Mouse (Mus musculus) cerebral cortex, adult 2 months (tissue): Measurements from ENCODE around the gene Ube3c.

Experiments used
- WGBS: fragments of 180-500 bp; shearing (Covaris S2); methylation state at CpG from one replicate; pipeline ENCODE4 v1.1.7; 2018; 5-methylcytosine and 5-hydroxymethylcytosine counted together

Gene Ube3c

DNA sequence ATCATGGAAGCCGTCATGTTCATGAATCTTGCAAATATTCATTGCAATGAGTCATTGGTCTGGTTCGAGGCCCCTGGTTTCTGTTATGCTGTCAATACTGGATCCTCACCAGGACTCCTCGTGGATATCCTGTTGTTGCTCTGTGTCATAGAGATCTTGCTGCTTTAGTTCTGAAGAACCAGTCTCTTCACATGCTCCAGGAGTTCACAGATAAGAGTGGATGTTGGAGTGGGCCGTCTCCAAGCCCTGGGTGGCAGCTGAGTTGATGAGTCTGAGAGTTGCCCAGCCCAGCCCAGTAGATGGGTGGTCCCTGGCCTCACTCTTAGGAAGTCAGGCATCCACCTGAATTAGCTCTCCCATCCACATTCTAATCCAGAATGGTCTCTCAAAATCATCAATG is 116.0 kb downstream of the Ube3c start:
- 79% methylated on average over 4 of the region's 4 CpGs for WGBS

DNA sequence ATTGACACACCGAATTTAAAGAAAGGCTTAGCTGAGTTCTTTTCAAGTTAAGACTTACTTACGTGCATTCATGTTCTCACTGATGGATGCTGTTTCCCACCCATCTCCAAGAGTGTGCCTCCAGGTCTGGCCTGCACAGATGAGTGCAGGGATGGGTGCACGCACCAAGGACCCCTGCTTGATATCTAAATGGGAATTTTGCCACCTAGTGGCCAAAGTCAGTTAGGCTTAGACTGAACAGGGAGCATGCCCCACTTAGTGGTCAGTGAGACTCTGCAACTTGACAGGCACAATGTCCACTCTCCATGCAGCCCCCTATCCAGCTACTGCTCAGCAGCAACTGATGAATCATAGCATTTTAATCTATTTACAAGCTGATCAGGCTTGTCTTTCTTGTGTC is 118.6 kb downstream of the Ube3c start:
- WGBS, result 66% methylated on average over 3 of the region's 3 CpGs

DNA sequence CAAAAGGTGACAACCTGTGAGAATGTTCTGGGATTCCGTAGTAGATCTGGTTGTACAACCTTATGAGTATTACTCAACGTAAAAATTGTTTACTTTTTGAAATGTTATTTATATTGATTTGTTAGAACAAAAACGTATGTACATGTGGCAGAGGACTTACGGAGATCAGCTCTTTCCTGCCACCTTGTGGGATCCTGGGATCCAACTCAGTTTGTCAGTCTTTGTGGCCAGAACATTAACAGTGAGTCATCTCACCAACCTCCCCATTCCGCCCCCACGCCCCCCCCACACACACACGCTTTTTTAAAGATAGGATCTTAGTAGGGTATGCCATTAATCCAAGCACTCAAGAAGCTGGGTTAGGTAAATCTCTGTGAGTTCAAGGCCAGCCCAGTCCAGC is 119.3 kb downstream of the Ube3c start:
- 49% methylated on average over 7 of the region's 7 CpGs for WGBS

- WGBS, result 89% methylated on average over 4 of the region's 4 CpGs
Measured at GRCm38 (mm10) chr5:29698493-29698892, 129.5 kb downstream of the Ube3c start.

DNA sequence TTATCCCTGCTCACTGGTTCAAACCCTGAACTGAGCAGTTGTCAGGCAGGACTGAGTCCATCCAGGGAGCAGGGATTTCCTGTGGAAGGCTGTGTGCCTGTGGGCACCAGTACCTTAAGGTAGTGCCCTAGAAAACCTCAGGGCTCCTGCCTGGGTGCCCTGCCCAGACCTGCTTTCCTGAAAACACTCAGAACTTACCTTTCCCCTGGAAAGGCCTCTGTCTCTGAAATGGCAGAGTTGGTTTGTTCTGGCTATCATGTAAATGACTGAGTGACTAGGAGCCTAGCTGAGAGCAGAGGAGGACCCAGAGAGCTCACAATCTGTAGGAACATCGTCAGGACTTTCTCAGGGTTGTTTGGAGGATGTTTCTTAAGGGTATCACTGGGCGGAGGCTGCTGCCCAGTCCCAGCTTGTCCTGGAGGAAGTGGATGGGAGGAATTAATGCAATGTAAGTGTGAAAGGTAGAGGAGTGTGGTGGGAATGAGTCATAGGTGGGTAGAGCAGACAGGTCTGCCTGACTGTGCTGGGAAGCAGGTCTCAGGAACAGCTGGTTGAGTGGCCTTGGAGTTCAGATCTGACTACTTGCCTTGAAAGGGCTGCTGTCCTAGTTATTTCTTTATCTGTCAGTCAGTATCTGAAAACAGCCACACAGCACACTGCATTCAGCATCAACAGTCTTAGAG is 130.6 kb downstream of the Ube3c start:
- WGBS, result 77% methylated on average over 2 of the region's 2 CpGs

DNA sequence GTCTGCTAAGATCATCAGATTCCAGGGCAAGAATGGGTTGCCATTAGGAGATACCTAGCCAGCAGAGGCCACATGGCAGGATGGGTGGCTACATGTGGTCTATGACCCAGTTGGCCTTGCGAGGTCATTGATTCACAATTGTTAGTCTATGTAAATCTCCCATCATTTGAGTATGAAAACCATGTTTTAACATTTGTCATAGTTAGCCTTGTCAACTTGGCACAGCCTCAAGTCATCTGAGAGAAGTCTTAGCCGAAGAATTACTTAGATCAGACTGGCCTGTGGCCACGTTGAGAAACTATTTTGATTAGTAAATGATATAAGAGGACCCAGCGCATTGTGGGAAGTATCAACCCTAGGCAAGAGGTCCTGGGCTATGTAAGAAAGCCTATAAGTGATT is 138.2 kb downstream of the Ube3c start:
- WGBS, result 92% methylated on average over 4 of the region's 4 CpGs

- 42% methylated on average over 5 of the region's 5 CpGs for WGBS
Measured at GRCm38 (mm10) chr5:29708258-29708657, 139.2 kb downstream of the Ube3c start.

GRCm38 (mm10) chr5:29712906-29713305 is 143.9 kb downstream of the Ube3c start:
- WGBS, result 63% methylated on average over 1 of the region's 1 CpGs

DNA sequence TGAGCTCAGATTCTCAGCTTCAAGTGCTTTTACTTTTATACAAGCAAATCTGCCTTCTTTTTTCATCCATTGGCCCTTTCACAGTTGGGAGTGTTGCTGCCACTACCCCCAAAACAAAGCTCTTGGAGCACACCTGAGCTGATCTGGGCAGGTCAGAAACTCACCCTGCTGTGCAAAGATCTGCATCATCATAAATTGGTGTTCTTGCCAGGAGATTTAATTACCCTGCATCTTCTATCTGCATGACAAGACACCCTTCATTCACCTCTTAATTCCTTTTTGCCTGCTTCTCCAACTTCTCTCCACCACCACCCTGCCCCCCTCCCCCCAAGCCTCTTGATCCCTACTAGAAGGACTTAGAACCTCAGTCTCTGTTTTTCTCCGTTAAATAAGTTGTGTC is 152.1 kb downstream of the Ube3c start:
- WGBS, result 24% methylated on average over 1 of the region's 1 CpGs

DNA sequence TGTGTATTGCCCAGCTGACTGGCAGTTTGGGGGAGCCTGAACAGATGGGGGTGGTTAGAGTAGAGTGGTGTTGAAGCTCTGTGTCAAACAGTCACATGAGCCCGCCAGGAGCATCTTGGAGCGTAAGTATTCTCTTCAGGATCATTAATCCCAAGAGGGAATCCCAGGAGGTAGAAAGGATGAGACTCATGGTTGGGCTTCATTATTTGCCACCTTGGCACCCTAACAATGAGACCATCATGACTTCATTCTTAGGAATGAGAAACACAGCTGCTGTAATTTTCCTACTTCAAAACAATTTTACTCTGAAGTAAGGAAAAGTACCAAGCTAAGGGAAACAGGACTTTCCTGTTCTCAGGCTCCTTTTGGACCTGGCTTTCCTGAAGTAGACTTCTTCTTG is 156.3 kb downstream of the Ube3c start:
- WGBS, result 82% methylated on average over 2 of the region's 2 CpGs
